Mouse (Mus musculus) spleen, adult 10 weeks (tissue): ENCODE data around the gene Abcc8. TPM values are rescaled to one million over a fixed set of nuclear protein-coding genes. Genes with fewer than 3 reads are reported as not detected.

ENCODE experiments used
- polyA plus RNA-seq: library from polyadenylated mRNA; stranded (reverse); fragments of 350-450 nt; fragmentation: Illumina TruSeq; extraction: RNeasy Lipid Tissue Mini Kit (QIAGEN cat#74804); gene quantifications from one replicate; pipeline ENCODE4 v1.2.3, GENCODE M21; 2015; ENCODE audit warnings: low replicate concordance; ENCODE audit not compliant: insufficient read depth

The Abcc8 gene
- polyA plus RNA-seq = not detected

DNA sequence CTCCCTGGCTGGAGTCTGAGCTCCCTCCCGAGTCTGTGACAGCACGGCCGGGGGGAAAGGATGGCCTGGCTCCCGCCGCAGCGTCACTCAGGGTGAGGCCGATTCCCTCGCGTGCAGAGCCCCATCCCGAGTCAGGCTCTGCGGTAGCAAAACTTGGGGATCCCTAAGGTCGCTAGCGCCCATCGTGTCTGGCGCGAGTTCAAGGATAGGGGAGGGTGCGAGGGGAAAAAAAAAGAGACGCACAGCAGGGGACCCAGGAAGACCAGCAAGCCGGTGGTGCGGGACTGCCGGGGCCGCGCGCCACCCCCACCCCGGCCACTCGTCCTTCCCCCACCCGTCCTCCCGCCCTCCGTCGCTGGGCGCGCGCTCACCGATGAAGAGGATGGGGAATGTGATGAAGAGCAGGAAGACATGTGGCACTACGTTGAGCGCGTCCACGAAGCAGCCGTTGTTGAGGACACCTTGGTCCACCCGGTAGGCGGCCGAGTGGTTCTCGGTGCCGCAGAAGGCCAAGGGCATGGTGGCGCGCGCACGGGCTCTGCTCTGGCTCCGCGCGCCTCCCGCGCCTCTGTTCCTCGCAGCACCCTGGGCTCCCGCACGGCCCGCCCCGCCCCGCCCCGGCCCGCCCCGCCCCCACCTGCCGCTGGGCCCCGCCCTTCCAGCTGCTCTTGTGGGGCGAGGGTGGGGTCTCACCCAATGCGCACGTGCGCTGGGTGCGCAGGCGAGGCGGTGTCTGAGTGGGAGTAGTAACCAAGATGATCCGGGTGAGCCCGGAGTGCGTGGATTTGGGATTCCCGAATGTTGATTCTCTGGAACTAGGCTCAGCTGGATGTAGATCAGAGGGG lies at the start of gene Abcc8:
Abcc8 (minus strand) TSS at position 603 of the 845 bp plus-strand sequence.

DNA sequence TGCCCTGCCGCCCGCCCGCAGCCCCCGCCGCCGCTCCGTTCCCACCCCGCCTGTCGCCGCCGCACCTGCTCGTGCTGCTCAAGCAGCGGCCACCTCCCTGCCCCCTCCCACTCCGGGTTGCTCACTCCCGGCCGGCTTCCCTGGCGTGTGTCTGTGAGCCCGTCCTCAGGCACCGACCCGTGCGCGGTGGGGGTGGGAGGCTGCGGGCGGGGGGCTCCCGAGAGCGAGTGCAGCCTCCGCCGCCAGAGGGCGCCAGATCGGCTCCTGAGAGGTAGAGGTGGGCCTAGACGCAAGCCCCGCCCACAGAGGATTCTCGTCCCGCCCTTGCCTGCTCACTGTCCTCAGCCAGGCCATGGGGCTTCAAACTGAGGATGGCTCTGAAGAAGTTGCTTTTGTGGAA lies 79.3 kb downstream of the Abcc8 start, which contains the start of gene Kcnj11:
Kcnj11 (minus strand) TSS at position 202 of the 400 bp plus-strand sequence.

Other genes starting within 250 kb of the Abcc8 start
- not detected for gene Abcc6, start 149.7 kb downstream of the Abcc8 start, polyA plus RNA-seq
- 17.6 TPM for gene Nomo1, start 146.3 kb downstream of the Abcc8 start, polyA plus RNA-seq
- gene Kcnj11, start 79.3 kb downstream of the Abcc8 start, polyA plus RNA-seq = not detected
- not detected for gene Ush1c, start 58.5 kb upstream of the Abcc8 start, polyA plus RNA-seq
- gene Otog, start 61.0 kb upstream of the Abcc8 start, polyA plus RNA-seq = not detected
- gene Myod1, start 196.4 kb upstream of the Abcc8 start, polyA plus RNA-seq = not detected
- gene Kcnc1, start 216.5 kb upstream of the Abcc8 start, polyA plus RNA-seq = 0.79 TPM